Mouse (Mus musculus): Measurements from ENCODE around the gene Fam69b.

GRCm38 (mm10) chr2:26579714-26580113 is 48.5 kb upstream of the Fam69b start, which contains the start of gene Egfl7:
- TF ChIP-seq CTCF (IDR thresholded peaks at IDR 0.05; ENCODE audit: low read depth, low read length): no peak
- no peak for TF ChIP-seq POLR2A (IDR thresholded peaks at IDR 0.05; ENCODE audit: extremely low read depth, insufficient read depth, low read length)

Measured in liver, adult 2 months (tissue).